Mouse (Mus musculus) spleen, adult 2 months (tissue): Measurements from ENCODE around the gene Cox15.

Experiments used
- CTCF ChIP-seq: fragments of 200-500 bp; IDR thresholded peaks from 2 replicates; pipeline ENCODE4 v1.5.1; 2011; ENCODE audit warnings: mild to moderate bottlenecking, inconsistent platforms; ENCODE audit not compliant: insufficient read depth, insufficient read length, insufficient replicate concordance; ENCODE audit errors: extremely low read depth
- POLR2A ChIP-seq: fragments of 200-500 bp; IDR thresholded peaks from 2 replicates; pipeline ENCODE4 v1.6.1; 2011; ENCODE audit warnings: low read depth, low read length, inconsistent platforms

DNA sequence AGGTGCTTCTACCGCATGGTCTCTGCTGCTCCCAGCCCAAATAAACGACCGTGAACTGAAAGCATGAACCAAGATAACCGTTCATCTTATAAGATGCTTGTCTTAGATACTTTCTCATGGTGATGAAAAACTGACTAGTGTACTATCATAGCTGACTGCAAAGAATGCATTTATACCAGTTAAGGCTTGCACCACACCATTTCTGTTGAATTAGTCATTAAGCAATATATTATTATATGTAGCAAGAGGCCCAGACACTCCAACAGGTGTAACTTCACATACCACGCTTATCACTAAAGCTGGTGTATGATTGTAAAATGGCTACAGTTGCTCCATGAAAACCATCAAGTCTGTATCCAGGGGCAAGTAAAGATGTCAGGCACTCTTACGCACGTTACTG lies 37.0 kb upstream of the Cox15 start:
- TF ChIP-seq CTCF, result no peak
- TF ChIP-seq POLR2A, result no peak
